Mouse (Mus musculus) heart, adult 2 months (tissue): ENCODE data around the gene Pkd1l1. TPM values are rescaled to one million over a fixed set of nuclear protein-coding genes. Genes with fewer than 3 reads are reported as not detected.

Source experiments
- DNase-seq, 2 experiments: peaks; one replicate each; pipeline ENCODE4 v3.0.0; 2021
- H3K27ac ChIP-seq: fragments of 200-600 bp; 2 replicates; pipeline ENCODE4 v1.8.1; 2022
- H3K27me3 ChIP-seq: fragments of 200-500 bp; 2 replicates; pipeline ENCODE4 v1.6.1; 2012; ENCODE audit warnings: mild to moderate bottlenecking, low read length, inconsistent platforms, mixed read lengths; ENCODE audit not compliant: control insufficient read depth, insufficient read depth
- H3K36me3 ChIP-seq: fragments of 200-500 bp; 2 replicates; pipeline ENCODE4 v1.6.1; 2012; ENCODE audit warnings: low read length, inconsistent platforms; ENCODE audit not compliant: control insufficient read depth, insufficient read depth
- H3K4me1 ChIP-seq: fragments of 200-500 bp; 2 replicates; pipeline ENCODE4 v1.6.1; 2011; ENCODE audit warnings: low read length; ENCODE audit not compliant: control insufficient read depth, insufficient read depth
- H3K4me3 ChIP-seq: fragments of 200-600 bp; 2 replicates; pipeline ENCODE4 v1.8.1; 2022
- H3K79me2 ChIP-seq: fragments of 200-500 bp; replicated peaks from 2 replicates; pipeline ENCODE4 v1.6.1; 2012; ENCODE audit warnings: mild to moderate bottlenecking, inconsistent platforms, low read length, moderate library complexity, mixed read lengths; ENCODE audit not compliant: control insufficient read depth, insufficient read depth
- H3K9ac ChIP-seq: fragments of 200-500 bp; 2 replicates; pipeline ENCODE4 v1.6.1; 2012; ENCODE audit warnings: low read depth, mild to moderate bottlenecking, control low read depth, inconsistent platforms, low read length, mixed read lengths
- CTCF ChIP-seq: fragments of 200-600 bp; IDR thresholded peaks from 2 replicates; pipeline ENCODE4 v1.8.1; 2022; ENCODE audit warnings: antibody characterized with exemption, mild to moderate bottlenecking, moderate library complexity
- EP300 ChIP-seq: fragments of 200-500 bp; IDR thresholded peaks from 2 replicates; pipeline ENCODE4 v1.6.1; 2011; ENCODE audit warnings: low read depth, low read length, control low read depth; ENCODE audit not compliant: insufficient read depth
- POLR2A ChIP-seq: fragments of 200-500 bp; IDR thresholded peaks from 2 replicates; pipeline ENCODE4 v1.6.1; 2011; ENCODE audit warnings: mild to moderate bottlenecking, low read depth, low read length, control low read depth; ENCODE audit not compliant: insufficient read depth
- WGBS: fragments of 180-500 bp; shearing (Covaris S2); methylation state at CpG from one replicate; pipeline ENCODE4 v1.1.7; 2018; 5-methylcytosine and 5-hydroxymethylcytosine counted together
- intact Hi-C: fragments of 180-260 bp; cut with DNase I; formaldehyde crosslinking; loops from one replicate; pipeline ENCODE4 v1.15.1; 2025
- polyA plus RNA-seq: library from polyadenylated mRNA; depleted of rRNA; stranded (reverse); fragments of >200 nt; gene quantifications from 2 replicates; pipeline ENCODE4 v1.2.3, GENCODE M21; 2012; rRNA removed
- total RNA-seq, 2 experiments: library from RNA; stranded (reverse); gene quantifications; 2 replicates each; pipeline ENCODE4 v1.2.3; 2021

Pkd1l1 gene
- total and polyA plus RNA-seq, 3 experiments: 0.25 to 0.27 TPM; not detected in 1

- intact Hi-C loops: no loop called here
- Histone ChIP-seq H3K4me1 (no peaks in the 10 kb centered on the region), H3K36me3 (no peaks in the 10 kb centered on the region), H3K27ac (no peak overlapping the region), H3K4me3 (no peak overlapping the region), H3K9ac (no peak overlapping the region), H3K27me3 (no peaks in the 10 kb centered on the region), H3K79me2 (no peaks in the 10 kb centered on the region)
- DNase-seq: no peak
- no peak for TF ChIP-seq CTCF
- no peak for TF ChIP-seq POLR2A
- TF ChIP-seq EP300: no peak
- WGBS: 38% methylated on average over 10 of the region's 10 CpGs
Measured at GRCm38 (mm10) chr11:8781308-8782140, 191.5 kb downstream of the Pkd1l1 start.

DNA sequence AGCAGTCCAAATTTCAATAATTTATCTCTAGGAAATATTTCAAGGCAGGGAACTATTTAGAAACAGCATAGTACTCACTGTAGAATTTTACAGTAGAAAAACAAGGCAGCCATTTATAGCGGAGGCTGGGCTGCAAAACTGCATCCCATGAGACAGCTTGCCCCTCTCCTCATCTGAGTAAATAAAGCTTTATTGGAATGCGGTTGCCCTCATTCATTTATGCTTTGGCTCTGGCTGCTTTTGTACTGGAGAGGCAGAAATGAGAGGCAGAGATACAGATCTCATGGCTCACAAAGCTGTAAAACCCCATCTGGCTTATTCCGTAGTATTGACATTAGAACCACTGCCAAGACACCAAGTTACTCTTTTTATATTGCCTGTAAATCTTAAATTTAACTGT lies 193.6 kb downstream of the Pkd1l1 start:
- 86% methylated on average over 3 of the region's 3 CpGs for WGBS
- Histone ChIP-seq H3K79me2 (no peaks in the 10 kb centered on the region), H3K9ac (no peak overlapping the region), H3K27me3 (no peaks in the 10 kb centered on the region), H3K4me3 (no peak overlapping the region), H3K36me3 (no peaks in the 10 kb centered on the region), H3K4me1 (no peaks in the 10 kb centered on the region), H3K27ac (no peak overlapping the region)
- DNase-seq: no peak
- TF ChIP-seq EP300: no peak
- TF ChIP-seq POLR2A: no peak
- no peak for TF ChIP-seq CTCF
- intact Hi-C loops: loop anchor here (10.0 kb wide), 1 partner anchor 225 kb away; no protein-coding TSS in a partner anchor

Other genes starting within 250 kb of the Pkd1l1 start
- gene Hus1, start 37.9 kb upstream of the Pkd1l1 start, total RNA-seq: 10 to 100 TPM in 1 of 2 experiments, 1 to 10 TPM in 1; 9.6 to 11.1 TPM
- gene Hus1, start 37.9 kb upstream of the Pkd1l1 start, polyA plus RNA-seq: 7.5 and 12.4 TPM in 2 replicates
- under 1 TPM; 0.55 to 0.57 TPM for gene Gm11992, start 75.3 kb upstream of the Pkd1l1 start, total RNA-seq
- 0.61 and 1.1 TPM in 2 replicates for gene Gm11992, start 75.3 kb upstream of the Pkd1l1 start, polyA plus RNA-seq
- gene Sun3, start 75.7 kb upstream of the Pkd1l1 start, total RNA-seq: 1 to 10 TPM; 2.1 to 2.6 TPM
- 0.23 TPM in 2 replicates for gene Sun3, start 75.7 kb upstream of the Pkd1l1 start, polyA plus RNA-seq
- 1 to 10 TPM; 4.6 to 5.2 TPM for gene Upp1, start 144.8 kb upstream of the Pkd1l1 start, total RNA-seq
- 7.4 and 9.9 TPM in 2 replicates for gene Upp1, start 144.8 kb upstream of the Pkd1l1 start, polyA plus RNA-seq
- gene Abca13, start 218.7 kb upstream of the Pkd1l1 start, total RNA-seq: not detected
- gene Abca13, start 218.7 kb upstream of the Pkd1l1 start, polyA plus RNA-seq: 0.02 TPM in 1 of 2 replicates, not detected in the other